In genomic region chr1:177069161-177069560, GRCm38 (mm10) we compare ENCODE assay signal across 17 mouse cellular contexts.
"Had no signal": no experiment of that assay in that cellular context is flagged by ENCODE, and none has a peak within 500 bp of the region (broad histone marks: within the 10 kb centered on the region; RNA-seq: fewer than 3 reads in every experiment).

No protein-coding gene starts in this region.

- DNase-seq: left cerebral cortex, postnatal 4 days; liver; liver, embryonic 13.5 days; liver, postnatal 0 days; lung, adult 18-20 months; lung, adult 2 months; lung, embryonic 14.5 days; lung, postnatal 10 days; lung, postnatal 14 days; lung, postnatal 36 days; lung, postnatal 4 days; midbrain, embryonic 14.5 days had no signal

- ATAC-seq: liver, embryonic 12.5 days; liver, postnatal 0 days; lung, postnatal 0 days; midbrain, embryonic 13.5 days; midbrain, embryonic 15.5 days; midbrain, embryonic 16.5 days had no signal
